Mouse (Mus musculus): Measurements from ENCODE around the gene Tmem270. TPM values are rescaled to one million over a fixed set of nuclear protein-coding genes. Genes with fewer than 3 reads are reported as not detected.

Gene Tmem270
- polyA plus RNA-seq, 1 experiment from 2014 or later: not detected

DNA sequence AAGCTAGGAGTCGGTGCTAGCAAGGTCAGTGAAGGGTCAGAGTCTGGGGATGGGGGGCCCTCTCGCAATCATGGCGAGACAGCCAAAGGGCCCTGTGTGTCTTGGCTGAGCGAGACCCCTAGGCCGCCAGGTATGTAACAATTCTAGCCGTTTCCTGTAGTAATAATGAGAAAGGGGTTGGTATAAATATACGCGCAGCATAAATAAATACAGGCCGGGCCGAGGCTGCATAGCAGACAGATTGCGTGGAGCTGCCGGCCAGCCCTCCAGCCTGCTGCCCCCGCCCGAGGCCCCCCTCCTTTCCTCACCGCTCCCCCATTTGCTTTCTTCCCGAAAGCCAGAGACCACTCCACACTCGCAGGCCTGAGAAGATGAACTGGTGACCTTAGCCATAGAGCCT is 8.9 kb downstream of the Tmem270 start:
- DNase-seq (no peak), ATAC-seq (ENCODE audit: low FRiP score, low TSS enrichment) (no peak)
- no peaks in the 10 kb centered on the region for H3K9me3 ChIP-seq (ENCODE audit: control insufficient read depth, low read length)
- no peaks in the 10 kb centered on the region for H3K27me3 ChIP-seq (ENCODE audit: control insufficient read depth, insufficient read depth, low read length)
- no peak overlapping the region for H3K27ac ChIP-seq (replicated peaks; ENCODE audit: low read depth, low read length)
- no peak overlapping the region for H3K4me2 ChIP-seq (ENCODE audit: low read length)
- no peak overlapping the region for H3K4me3 ChIP-seq (replicated peaks; ENCODE audit: low read depth, low read length)
- H3K9ac ChIP-seq (replicated peaks; ENCODE audit: low read length): no peak overlapping the region
- H3K4me1 ChIP-seq (ENCODE audit: control insufficient read depth, insufficient read depth, low read length): peaks cover 4% of the 10 kb centered on the region; the same call in 1 of the 2 replicates
- H3K36me3 ChIP-seq (ENCODE audit: control insufficient read depth, insufficient read depth, low read length): no peaks in the 10 kb centered on the region
- 87% methylated on average over 17 of the region's 17 CpGs for WGBS

DNA sequence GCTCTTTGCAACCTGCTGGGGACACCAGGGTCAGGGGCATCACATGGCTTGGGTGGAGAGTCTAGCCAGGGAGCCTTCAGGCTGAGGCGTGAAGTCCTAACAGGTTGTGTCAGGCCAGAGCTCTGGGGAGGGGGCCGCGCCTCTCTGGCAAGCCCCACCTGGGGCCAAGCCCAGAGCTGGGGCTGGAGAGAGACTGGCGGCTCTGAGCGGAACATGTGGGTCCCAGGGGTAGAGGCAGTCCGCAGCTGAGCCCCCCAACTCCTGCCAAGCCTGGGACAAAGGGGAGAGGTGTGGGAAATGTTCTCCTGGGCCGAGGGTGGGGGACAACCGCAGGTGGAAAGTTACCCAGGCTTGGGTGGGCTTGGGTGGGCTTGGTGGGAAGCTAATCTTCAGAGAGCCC is 9.6 kb downstream of the Tmem270 start:
- Histone ChIP-seq H3K36me3 (ENCODE audit: control insufficient read depth, insufficient read depth, low read length) (no peaks in the 10 kb centered on the region), H3K27me3 (ENCODE audit: control insufficient read depth, insufficient read depth, low read length) (no peaks in the 10 kb centered on the region), H3K9me3 (ENCODE audit: control insufficient read depth, low read length) (no peaks in the 10 kb centered on the region), H3K9ac (replicated peaks; ENCODE audit: low read length) (no peak overlapping the region), H3K4me1 (ENCODE audit: control insufficient read depth, insufficient read depth, low read length) (peaks cover 4% of the 10 kb centered on the region; the same call in 1 of the 2 replicates), H3K27ac (replicated peaks; ENCODE audit: low read depth, low read length) (no peak overlapping the region), H3K4me3 (replicated peaks; ENCODE audit: low read depth, low read length) (no peak overlapping the region), H3K4me2 (ENCODE audit: low read length) (no peak overlapping the region)
- DNase-seq (no peak), ATAC-seq (ENCODE audit: low FRiP score, low TSS enrichment) (no peak)
- WGBS: 85% methylated on average over 8 of the region's 8 CpGs

DNA sequence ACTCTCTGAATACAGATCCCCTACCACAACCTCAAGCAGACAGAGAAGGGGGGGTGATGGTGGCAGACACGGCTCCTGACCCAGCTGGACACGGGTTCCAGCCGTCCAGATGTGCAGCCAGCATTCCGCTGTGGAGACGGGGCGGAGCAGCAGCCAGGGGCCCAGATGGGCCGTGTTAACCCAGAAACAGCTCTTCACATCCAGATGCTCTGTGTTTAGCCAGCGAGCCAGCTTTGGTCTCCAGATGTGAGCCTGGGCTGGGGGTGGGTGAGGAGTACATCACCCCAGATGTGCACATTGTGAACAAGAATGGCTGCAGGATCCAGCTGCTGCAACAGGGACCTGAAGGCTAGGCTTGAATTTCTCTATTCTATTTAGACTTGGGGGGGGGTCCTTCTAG is 11.2 kb downstream of the Tmem270 start:
- Histone ChIP-seq H3K36me3 (ENCODE audit: control insufficient read depth, insufficient read depth, low read length) (no peaks in the 10 kb centered on the region), H3K4me2 (ENCODE audit: low read length) (no peak overlapping the region), H3K4me1 (ENCODE audit: control insufficient read depth, insufficient read depth, low read length) (no peaks in the 10 kb centered on the region), H3K9me3 (ENCODE audit: control insufficient read depth, low read length) (no peaks in the 10 kb centered on the region), H3K4me3 (replicated peaks; ENCODE audit: low read depth, low read length) (no peak overlapping the region), H3K27me3 (ENCODE audit: control insufficient read depth, insufficient read depth, low read length) (no peaks in the 10 kb centered on the region), H3K27ac (replicated peaks; ENCODE audit: low read depth, low read length) (no peak overlapping the region), H3K9ac (replicated peaks; ENCODE audit: low read length) (no peak overlapping the region)
- DNase-seq: no peak
- 82% methylated on average over 8 of the region's 8 CpGs for WGBS
- ATAC-seq (ENCODE audit: low FRiP score, low TSS enrichment): no peak

DNA sequence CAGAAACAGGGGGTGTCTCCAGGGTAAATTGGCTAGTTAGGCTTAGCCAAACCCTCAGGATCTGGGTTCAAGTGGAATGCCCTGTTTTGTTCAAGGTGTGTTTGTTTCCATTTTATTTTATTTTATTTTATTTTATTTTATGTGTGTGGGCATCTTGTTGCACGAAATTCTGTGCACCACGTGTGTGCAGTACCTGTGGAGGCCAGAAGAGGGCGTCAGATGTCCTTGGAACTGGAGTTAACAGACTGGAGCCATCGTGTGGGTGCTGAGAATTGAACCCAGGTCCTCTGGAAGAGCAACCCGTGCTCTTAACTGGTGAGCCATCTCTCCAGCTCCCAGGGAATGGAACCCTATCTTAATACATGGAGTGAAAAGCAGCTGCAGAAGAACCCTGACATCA is 13.8 kb downstream of the Tmem270 start:
- DNase-seq (no peak), ATAC-seq (ENCODE audit: low FRiP score, low TSS enrichment) (no peak)
- no peaks in the 10 kb centered on the region for H3K4me1 ChIP-seq (ENCODE audit: control insufficient read depth, insufficient read depth, low read length)
- H3K36me3 ChIP-seq (ENCODE audit: control insufficient read depth, insufficient read depth, low read length): no peaks in the 10 kb centered on the region
- H3K4me3 ChIP-seq (replicated peaks; ENCODE audit: low read depth, low read length): no peak overlapping the region
- 78% methylated on average over 5 of the region's 5 CpGs for WGBS
- no peak overlapping the region for H3K27ac ChIP-seq (replicated peaks; ENCODE audit: low read depth, low read length)
- H3K27me3 ChIP-seq (ENCODE audit: control insufficient read depth, insufficient read depth, low read length): no peaks in the 10 kb centered on the region
- H3K4me2 ChIP-seq (ENCODE audit: low read length): no peak overlapping the region
- no peak overlapping the region for H3K9ac ChIP-seq (replicated peaks; ENCODE audit: low read length)
- H3K9me3 ChIP-seq (ENCODE audit: control insufficient read depth, low read length): no peaks in the 10 kb centered on the region

DNA sequence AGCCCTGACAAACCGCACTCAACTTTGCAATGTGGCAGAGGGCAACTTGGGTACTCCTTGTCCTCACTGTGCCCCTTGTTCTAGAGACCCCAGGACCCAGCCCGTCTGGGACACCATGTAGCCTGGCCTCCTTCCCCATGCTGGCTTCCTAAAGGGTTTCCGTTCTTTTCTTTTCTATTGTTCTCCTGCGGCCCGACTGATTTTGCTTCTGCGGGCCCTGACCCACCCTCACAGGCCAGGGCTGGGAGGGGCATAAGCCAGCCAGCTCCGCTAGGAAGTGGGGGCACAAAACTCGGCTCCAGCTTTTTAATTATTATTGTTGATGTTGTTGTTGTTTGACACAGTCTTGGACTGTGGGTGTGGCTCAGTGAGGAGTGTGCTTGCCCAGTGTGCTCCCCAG is 15.0 kb downstream of the Tmem270 start:
- Histone ChIP-seq H3K9ac (replicated peaks; ENCODE audit: low read length) (no peak overlapping the region), H3K27me3 (ENCODE audit: control insufficient read depth, insufficient read depth, low read length) (no peaks in the 10 kb centered on the region), H3K4me3 (replicated peaks; ENCODE audit: low read depth, low read length) (no peak overlapping the region), H3K4me2 (ENCODE audit: low read length) (no peak overlapping the region), H3K4me1 (ENCODE audit: control insufficient read depth, insufficient read depth, low read length) (no peaks in the 10 kb centered on the region), H3K36me3 (ENCODE audit: control insufficient read depth, insufficient read depth, low read length) (no peaks in the 10 kb centered on the region), H3K9me3 (ENCODE audit: control insufficient read depth, low read length) (no peaks in the 10 kb centered on the region), H3K27ac (replicated peaks; ENCODE audit: low read depth, low read length) (no peak overlapping the region)
- DNase-seq (no peak), ATAC-seq (ENCODE audit: low FRiP score, low TSS enrichment) (no peak)
- WGBS: 67% methylated on average over 8 of the region's 8 CpGs

DNA sequence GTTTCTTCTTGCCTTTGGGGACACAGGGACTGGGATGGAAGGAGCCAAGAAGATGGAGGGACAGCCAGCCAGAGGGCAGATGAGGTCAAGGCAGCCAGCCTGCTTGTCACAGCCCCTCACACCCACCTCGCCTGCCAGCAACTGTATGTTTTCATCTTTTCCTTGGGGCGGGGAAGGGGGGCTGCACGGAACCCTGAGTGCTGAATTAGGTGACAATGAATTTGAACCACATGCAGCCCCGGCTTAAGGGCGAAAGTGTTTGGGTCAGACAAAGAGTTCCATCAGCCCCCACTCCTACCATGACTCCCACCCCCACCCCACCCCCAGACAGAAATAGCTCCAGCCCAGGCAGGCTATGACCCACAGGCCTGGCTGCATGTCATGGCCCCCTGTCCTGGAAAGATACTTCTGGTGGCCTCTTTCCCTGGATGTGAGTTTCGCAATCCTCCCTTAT is 15.9 kb downstream of the Tmem270 start:
- no peak for DNase-seq
- no peak for ATAC-seq (ENCODE audit: low FRiP score, low TSS enrichment)

DNA sequence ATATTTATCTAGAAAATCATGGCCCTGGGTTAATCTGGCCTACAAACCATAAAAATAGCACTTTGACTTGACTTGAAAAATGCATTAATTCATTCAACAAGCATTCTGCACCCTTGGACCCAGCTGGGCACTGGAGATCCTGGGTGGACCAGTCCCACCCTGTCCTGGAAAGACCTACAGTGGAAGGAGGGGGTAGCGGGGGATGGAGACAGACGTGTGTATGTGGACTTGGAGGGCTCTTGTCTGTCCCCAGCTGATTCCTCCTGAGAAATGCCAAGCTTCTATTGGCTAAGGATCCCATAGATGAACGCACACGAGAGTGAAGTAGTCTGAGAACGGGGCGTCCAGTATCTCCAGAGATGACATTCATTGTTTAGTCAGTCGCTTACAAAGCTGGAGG is 18.0 kb downstream of the Tmem270 start:
- Histone ChIP-seq H3K9ac (replicated peaks; ENCODE audit: low read length) (no peak overlapping the region), H3K4me1 (ENCODE audit: control insufficient read depth, insufficient read depth, low read length) (no peaks in the 10 kb centered on the region), H3K27ac (replicated peaks; ENCODE audit: low read depth, low read length) (no peak overlapping the region), H3K9me3 (ENCODE audit: control insufficient read depth, low read length) (no peaks in the 10 kb centered on the region), H3K4me3 (replicated peaks; ENCODE audit: low read depth, low read length) (no peak overlapping the region), H3K36me3 (ENCODE audit: control insufficient read depth, insufficient read depth, low read length) (no peaks in the 10 kb centered on the region), H3K27me3 (ENCODE audit: control insufficient read depth, insufficient read depth, low read length) (no peaks in the 10 kb centered on the region), H3K4me2 (ENCODE audit: low read length) (no peak overlapping the region)
- WGBS: 88% methylated on average over 7 of the region's 7 CpGs
- no peak for ATAC-seq (ENCODE audit: low FRiP score, low TSS enrichment)
- no peak for DNase-seq

More for the DNA sequence above, 15.9 kb downstream of the Tmem270 start:
- H3K36me3 ChIP-seq (ENCODE audit: control insufficient read depth, insufficient read depth, low read length): no peaks in the 10 kb centered on the region
- H3K4me3 ChIP-seq (replicated peaks; ENCODE audit: low read depth, low read length): no peak overlapping the region
- 84% methylated on average over 6 of the region's 6 CpGs for WGBS
- no peak overlapping the region for H3K9ac ChIP-seq (replicated peaks; ENCODE audit: low read length)
- no peaks in the 10 kb centered on the region for H3K4me1 ChIP-seq (ENCODE audit: control insufficient read depth, insufficient read depth, low read length)
- H3K27ac ChIP-seq (replicated peaks; ENCODE audit: low read depth, low read length): no peak overlapping the region
- H3K4me2 ChIP-seq (ENCODE audit: low read length): no peak overlapping the region
- H3K9me3 ChIP-seq (ENCODE audit: control insufficient read depth, low read length): no peaks in the 10 kb centered on the region
- no peaks in the 10 kb centered on the region for H3K27me3 ChIP-seq (ENCODE audit: control insufficient read depth, insufficient read depth, low read length)

DNA sequence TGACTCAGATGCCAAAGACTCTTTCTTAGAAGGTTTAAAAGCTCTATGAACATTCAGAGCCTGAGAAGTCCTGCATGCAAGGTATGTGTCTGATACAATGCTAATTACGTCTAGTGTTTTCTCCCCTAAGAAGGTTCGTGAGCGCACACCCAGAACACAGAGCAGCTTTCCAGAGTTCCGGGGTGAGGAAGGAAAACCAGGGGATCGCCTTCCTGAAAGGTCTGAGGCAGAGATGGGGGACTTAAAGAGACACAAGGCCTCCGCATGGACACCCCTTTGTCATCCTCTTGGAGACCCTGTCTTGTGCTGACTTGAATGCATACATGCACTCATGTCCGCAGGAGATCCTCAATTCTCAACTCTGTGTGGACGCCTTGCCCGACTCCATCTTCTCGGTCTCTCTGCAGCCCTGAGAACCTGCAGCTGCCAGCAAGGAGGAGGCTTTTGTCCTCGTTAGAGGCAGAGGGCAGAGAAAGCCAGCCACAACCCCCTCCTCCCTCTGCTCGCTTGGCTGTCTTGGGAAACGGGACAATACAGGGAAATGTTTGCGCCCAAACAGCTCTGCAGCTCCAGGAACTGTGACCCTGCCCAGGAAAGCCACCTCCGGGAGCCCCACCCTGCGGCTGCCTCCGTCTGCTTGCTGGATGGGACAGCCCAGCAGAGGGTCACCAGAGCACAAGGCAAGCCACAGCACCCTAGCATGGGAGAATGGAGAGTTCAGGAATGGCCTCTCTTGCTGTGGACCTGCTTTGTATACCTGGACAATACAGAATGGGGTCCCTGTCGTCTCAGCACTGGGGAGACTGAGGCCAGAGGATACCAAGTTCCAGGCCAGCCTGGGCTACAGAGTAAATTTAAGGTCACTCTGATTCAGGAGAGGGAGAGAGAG is 18.8 kb downstream of the Tmem270 start:
- H3K4me1 ChIP-seq (ENCODE audit: control insufficient read depth, insufficient read depth, low read length): no peaks in the 10 kb centered on the region
- no peak overlapping the region for H3K9ac ChIP-seq (replicated peaks; ENCODE audit: low read length)
- no peaks in the 10 kb centered on the region for H3K9me3 ChIP-seq (ENCODE audit: control insufficient read depth, low read length)
- no peak for DNase-seq
- no peak overlapping the region for H3K4me3 ChIP-seq (replicated peaks; ENCODE audit: low read depth, low read length)
- H3K27me3 ChIP-seq (ENCODE audit: control insufficient read depth, insufficient read depth, low read length): no peaks in the 10 kb centered on the region
- H3K27ac ChIP-seq (replicated peaks; ENCODE audit: low read depth, low read length): no peak overlapping the region
- 52% methylated on average over 18 of the region's 18 CpGs for whole genome bisulfite sequencing
- H3K36me3 ChIP-seq (ENCODE audit: control insufficient read depth, insufficient read depth, low read length): no peaks in the 10 kb centered on the region
- H3K4me2 ChIP-seq (ENCODE audit: low read length): no peak overlapping the region
- no peak for ATAC-seq (ENCODE audit: low FRiP score, low TSS enrichment)

DNA sequence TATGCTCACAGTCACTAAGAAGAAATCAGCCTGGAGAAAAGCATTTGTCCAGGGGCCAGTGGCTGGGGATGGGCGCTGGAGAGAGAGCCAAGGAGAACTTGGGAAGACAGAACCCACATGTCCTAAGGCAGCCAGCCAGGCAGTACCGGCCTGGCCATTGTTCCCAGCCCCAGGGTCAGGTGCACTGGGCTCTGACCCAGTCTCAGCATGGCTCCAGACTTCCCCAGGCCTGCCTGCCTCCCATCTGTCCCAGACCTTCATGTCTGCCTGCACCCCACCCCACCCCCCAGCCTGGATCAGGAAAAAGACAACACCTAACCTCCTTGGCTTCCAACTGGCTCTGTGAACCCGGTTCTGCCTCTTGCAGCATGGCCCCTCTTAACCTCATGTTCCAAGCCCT is 23.5 kb downstream of the Tmem270 start:
- H3K27me3 ChIP-seq (ENCODE audit: control insufficient read depth, insufficient read depth, low read length): no peaks in the 10 kb centered on the region
- no peak overlapping the region for H3K27ac ChIP-seq (replicated peaks; ENCODE audit: low read depth, low read length)
- no peak overlapping the region for H3K4me2 ChIP-seq (ENCODE audit: low read length)
- no peak overlapping the region for H3K4me3 ChIP-seq (replicated peaks; ENCODE audit: low read depth, low read length)
- H3K9ac ChIP-seq (replicated peaks; ENCODE audit: low read length): no peak overlapping the region
- H3K4me1 ChIP-seq (ENCODE audit: control insufficient read depth, insufficient read depth, low read length): no peaks in the 10 kb centered on the region
- H3K9me3 ChIP-seq (ENCODE audit: control insufficient read depth, low read length): no peaks in the 10 kb centered on the region
- no peaks in the 10 kb centered on the region for H3K36me3 ChIP-seq (ENCODE audit: control insufficient read depth, insufficient read depth, low read length)
- no peak for ATAC-seq (ENCODE audit: low FRiP score, low TSS enrichment)
- DNase-seq: no peak
- WGBS: 59% methylated on average over 3 of the region's 3 CpGs

All from midbrain, embryonic 14.5 days (tissue).